Mouse (Mus musculus) frontal cortex, postnatal 10 days (tissue): ENCODE measurements around the gene Dennd1a.
A peak's percentile ranks its signal among the peaks of the same experiment; 100 is the strongest.

ENCODE experiments used
- DNase-seq, 2 experiments: peaks; one replicate each; pipeline ENCODE4 v3.0.0; 2022; ENCODE audit warnings: low spot score in 2 of 2, mixed read lengths in 1 of 2

Gene Dennd1a

GRCm38 (mm10) chr2:37776016-37776415 lies 511.2 kb downstream of the Dennd1a start, which contains the start of gene Crb2:
Gene Crb2, plus strand, starts transcription at chr2:37776249.
- no peak for DNase-seq

DNA sequence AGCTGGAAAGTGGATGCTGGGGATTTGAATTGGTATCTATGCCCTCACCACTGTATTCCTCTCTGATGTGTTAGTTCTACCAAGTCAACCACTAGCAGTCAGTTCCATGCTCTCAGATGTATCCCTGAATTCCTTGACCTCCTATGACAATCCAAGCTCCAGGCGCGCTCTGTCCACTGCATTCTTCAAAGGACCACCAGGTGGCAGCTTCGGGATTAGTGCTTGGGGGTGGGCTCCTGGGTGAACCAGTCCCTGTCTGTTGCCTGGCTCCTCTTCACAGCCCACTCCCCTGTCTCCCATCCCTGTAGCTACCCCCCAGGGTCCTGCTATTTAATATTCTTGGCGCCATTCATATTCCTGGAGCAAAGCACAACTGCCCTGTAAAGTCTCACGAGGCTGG lies 512.6 kb downstream of the Dennd1a start:
- no peak for DNase-seq

GRCm38 (mm10) chr2:37771618-37772285 lies 515.4 kb downstream of the Dennd1a start:
- DNase-seq, result peak; percentile 77 to 88

- no peak for DNase-seq
These were observed 517.4 kb downstream of the Dennd1a start for GRCm38 (mm10) chr2:37769793-37770192.

DNA sequence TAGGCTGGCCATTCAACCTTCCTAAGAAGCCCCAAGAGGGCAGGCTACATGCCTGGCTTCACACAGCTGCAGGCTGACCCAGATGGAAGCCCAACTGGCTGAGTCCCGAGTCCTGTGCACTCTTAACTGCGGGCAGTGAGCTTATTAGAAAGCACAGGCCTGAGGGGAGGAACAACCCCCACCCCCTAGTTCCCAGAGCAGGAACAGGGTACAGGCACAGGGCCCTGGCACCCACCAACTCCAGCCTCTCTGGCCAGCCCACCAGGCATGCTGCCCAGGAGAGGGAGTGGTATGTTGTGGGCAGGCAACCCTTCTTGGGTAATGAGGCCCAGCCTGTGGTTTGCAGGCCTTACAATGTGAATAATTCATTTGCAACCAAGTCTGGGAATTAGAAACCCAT lies 518.3 kb downstream of the Dennd1a start:
- peak; percentile 69 to 82 for DNase-seq

DNA sequence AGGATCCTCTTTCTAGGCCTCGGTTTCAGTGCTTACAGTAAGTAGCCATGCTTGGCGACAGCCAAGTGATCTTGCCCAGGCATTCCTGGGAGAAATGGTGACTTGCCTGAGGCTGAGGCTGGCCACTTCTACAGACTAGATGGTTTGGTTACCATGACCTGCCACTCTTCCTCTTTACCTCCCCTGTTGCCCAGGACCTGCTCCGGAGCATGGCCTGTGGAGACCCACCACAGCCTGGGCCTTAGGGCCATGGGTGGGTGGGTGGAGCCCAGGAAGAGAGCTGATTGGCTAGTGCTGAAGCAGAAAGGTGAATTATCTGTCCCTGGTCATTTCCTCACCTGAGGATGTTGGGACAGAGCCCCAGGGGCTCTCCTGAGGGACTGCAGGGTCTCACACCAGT lies 519.5 kb downstream of the Dennd1a start:
- DNase-seq, result no peak

GRCm38 (mm10) chr2:37767080-37767547 lies 520.1 kb downstream of the Dennd1a start:
- DNase-seq, result no peak

- DNase-seq, result no peak
These were observed 521.0 kb downstream of the Dennd1a start for GRCm38 (mm10) chr2:37766027-37766761.

DNA sequence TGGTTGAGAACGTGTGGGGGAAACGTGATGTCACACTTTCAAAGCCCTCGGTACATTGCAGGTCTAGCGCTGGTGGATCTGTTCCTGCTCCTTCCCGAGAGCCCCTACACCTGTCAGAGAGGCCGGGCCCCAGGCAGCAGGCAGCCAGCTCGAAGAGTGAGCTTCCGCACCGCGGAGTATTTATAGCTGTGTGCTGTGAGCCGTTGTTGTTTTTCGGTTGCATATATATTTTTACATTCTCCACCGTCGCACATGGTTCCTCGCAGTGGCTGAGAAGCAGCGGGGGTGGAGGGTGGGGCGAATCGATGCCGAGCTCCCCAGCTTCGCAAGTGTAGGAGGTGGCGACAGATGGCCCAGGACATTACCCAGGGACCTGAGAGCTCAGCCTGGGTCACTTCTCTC lies 522.1 kb downstream of the Dennd1a start:
- DNase-seq, result no peak

DNA sequence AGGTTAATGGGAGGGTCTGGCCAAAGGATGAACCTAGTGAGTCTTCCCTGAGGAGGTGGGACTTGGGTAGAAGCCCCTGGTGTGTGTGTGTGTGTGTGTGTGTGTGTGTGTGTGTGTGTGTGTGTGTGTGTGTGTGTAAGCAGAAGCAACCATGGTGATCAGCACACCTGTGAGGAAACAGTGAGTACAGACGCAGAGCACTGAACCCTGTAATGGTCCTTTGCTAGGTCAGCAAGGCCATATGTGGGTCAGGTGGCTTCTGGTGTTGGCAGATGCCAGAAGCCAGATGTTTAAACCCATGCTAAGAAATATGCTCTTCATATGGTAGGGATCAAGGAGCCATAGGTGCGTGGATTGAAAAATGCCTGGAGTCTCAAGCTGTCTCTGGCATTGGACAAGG lies 522.7 kb downstream of the Dennd1a start:
- DNase-seq, result no peak

DNA sequence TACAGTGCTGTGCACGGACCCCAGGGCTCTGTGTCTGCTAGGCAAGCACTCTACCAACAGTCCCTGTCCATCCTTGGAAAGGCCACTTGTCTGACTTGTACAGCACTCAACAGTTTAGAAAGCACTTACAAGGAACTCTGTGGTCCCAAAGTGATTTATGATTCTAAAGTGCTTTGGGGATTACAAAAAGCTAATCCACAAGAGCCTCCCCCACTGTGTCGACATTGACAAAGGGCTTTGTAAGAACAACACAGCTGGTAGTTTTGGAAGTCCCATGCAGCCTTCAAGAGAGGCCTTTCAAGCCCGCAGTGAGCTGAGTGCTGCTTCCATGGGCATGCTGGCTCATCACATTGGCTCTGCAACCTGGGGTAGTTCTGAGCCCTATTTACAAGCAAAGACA lies 523.6 kb downstream of the Dennd1a start:
- DNase-seq, result no peak

DNA sequence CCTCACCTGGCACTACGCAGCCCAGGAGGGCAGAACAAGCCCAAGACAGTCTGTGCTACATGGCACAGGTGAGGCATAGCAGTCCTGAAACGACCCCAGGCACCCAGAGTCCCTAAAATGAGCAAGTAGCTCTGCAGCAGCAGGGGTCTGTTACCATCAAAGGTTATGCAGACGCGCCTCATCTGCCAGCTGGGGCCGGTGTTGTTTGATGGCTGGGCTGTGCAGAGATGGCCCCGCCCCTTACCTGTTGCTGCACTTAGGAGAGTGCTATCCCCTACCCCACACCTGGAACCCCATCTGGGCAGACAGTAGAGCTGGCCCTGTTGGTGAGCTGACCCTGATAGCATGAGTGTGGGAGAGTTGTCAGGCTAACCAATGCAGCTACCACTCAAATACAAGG lies 526.6 kb downstream of the Dennd1a start:
- no peak for DNase-seq

DNA sequence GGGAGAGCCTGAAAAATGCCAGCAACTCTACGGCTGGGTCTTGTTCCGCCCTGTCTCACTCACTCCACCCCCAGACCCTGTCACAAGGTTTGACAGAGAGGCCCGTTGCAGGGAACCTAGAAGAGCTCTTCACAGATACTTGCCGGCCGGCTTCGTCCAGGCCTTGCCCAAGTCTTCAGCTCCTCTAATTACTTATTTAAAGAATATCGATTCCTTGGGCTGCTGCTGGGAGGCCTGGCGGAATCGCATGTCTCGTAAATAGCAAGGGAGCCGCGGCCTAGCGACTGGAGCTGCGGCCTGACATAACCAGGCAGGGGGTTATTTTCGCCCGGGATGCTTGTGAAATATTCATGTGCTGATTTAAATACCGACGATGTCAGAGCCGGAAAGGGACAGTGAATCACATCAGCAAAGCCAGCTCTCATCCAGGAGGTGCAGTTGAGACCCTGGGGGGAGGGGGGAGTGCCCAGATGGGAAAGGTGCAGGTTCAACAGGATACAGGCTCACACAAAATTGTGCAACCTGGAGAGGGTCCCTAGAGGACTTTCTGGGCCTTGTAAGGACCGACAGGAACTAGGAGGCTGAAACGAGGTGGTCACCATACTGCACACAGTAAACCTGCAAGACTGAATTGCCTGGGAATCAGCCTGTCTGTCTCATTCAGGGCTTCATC lies 528.7 kb downstream of the Dennd1a start:
- DNase-seq, result no peak

GRCm38 (mm10) chr2:37757784-37758183 lies 529.4 kb downstream of the Dennd1a start:
- DNase-seq, result no peak

DNA sequence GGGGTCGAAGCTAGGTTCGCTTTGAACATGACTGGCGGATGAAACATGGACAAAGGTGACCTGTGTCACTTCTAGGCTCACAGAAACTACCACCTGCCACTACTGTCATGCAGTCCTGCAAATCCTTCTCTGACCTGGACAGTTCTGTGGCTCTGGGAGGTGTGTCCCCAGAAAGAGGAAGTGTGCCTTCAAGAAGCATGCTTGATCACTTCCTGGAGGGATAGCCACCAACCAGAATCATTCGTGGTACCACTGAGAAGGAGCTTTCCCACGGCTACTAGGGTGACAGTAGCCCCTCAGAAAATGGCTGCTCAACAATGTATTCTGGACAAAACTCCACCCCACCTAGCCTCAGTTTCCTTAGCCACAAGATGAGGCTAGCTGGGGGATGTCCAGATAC lies 530.2 kb downstream of the Dennd1a start:
- DNase-seq, result no peak

GRCm38 (mm10) chr2:37756220-37756930 lies 530.8 kb downstream of the Dennd1a start:
- DNase-seq, result no peak

- no peak for DNase-seq
These were observed 536.1 kb downstream of the Dennd1a start for GRCm38 (mm10) chr2:37751114-37751513.

DNA sequence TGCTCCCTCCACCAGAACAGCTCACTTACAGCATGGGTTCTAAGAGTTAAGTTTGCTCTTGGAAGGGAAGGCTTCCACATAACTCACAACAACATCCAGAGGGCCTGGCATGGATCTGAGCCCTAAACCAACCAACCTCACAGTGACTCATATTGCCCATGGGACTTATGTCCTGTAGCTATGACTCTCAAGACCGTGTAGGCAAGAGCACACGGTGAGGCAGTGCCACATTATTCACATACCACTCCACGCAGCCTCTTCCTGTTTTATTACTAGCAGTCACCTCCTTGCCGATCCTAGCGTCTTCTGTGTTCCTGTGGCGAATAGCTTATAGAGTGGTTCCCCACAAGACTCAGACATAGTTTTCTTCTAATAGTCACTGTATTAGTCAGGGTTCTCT lies 537.9 kb downstream of the Dennd1a start:
- DNase-seq, result no peak
